Mouse (Mus musculus): ENCODE results near the gene H2-Q4.
"Not testable (repeated sequence)": the region's sequence is repeated elsewhere in the genome, so short reads cannot be mapped to it uniquely, and the experiment has no call there.

DNA sequence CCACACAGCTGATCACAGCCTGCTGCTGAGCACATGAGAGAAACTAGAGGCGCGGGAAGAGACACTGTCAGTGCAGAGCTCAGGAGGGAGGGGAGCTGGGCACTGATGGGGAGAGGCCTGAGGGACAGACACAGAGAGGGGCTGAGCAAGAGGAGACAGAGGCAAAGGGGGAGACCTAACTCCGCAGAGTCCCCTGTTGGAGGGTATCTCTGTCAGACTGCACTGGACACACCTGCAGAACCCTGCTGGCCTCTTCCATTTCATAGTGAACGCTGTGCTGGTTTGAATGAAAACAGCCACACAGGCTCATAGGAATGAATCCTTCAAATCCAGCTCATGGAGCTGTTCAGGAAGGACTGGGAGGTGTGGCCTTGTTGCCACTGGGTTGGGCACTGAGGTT lies 41.9 kb downstream of the H2-Q4 start:
- TF ChIP-seq EP300, CTCF (IDR thresholded peaks at IDR 0.05; ENCODE audit: low read depth): not testable (repeated sequence)

Measured in liver, postnatal 0 days (tissue).